Mouse (Mus musculus): Measurements from ENCODE around the gene Gmds.

DNA sequence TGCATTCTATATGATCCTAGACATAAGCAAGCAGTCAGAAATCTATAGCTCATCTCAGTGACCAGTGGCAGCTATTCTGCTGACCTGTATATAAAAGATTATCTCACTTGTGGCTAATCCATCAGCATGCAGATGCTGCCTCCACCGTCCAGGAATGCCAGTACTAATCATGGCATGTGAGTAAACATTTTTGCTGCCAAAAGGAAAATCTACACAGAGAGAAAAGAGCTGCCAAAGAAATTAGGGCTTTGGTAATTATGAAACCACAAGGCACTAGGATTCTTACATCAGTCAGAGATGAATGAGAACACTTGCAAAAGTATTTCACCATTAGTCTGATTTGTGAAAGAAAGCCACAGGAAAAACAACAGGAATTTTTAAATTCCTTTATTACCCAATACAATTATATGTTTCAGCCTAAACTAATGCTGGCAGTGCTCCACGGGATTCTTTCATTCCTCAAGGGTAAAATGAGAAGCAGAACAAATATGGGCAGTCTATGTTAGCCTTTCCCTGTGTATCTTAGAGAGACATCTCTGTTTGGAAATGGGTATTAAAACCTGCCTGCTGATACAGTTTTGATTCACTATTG, 71.3 kb downstream of the Gmds start:
- TF ChIP-seq CHD2 (IDR thresholded peaks at IDR 0.05; ENCODE audit: low read depth, low read length) = no peak
- no peak for TF ChIP-seq ZNF384 (IDR thresholded peaks at IDR 0.05; ENCODE audit: low read depth, low read length)
- no peak for TF ChIP-seq HCFC1 (IDR thresholded peaks at IDR 0.05; ENCODE audit: borderline replicate concordance, insufficient read depth, low read length)
- TF ChIP-seq ZC3H11A (IDR thresholded peaks at IDR 0.05; ENCODE audit: borderline replicate concordance, low read depth, low read length) = no peak
- no peak for TF ChIP-seq MAFK (IDR thresholded peaks at IDR 0.05; ENCODE audit: insufficient read depth, low read depth, low read length)

All from ES-E14 (cell line).